Mouse (Mus musculus): ENCODE measurements around the gene Crebbp.

DNA sequence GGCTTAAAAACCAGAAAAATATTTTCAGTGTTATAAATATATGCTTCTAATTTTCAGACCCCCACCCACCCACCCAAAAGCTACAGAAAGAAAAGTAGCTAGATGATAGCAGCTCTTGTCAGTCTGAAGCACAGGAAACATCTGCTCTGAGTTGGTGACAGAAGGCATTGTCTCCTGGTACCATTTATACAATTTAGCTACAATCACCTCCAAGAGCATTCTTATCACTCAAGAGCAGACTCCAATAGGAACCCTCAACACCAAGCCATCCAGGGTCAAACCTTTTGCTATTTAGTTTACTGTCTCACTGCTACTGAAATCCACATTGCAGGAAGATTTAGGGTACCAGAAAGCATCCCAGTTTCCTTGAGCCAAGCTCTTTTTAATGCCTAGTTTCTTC lies 116.9 kb downstream of the Crebbp start:
- no peak for TF ChIP-seq EP300 (IDR thresholded peaks at IDR 0.05; ENCODE audit: low read length)
- TF ChIP-seq CTCF (conservative IDR thresholded peaks at IDR 0.05 in 1 of 2, IDR thresholded peaks at IDR 0.05 in 1 of 2; ENCODE audit: low read depth in 2 of 2, low read length in 2 of 2): no peak
- TF ChIP-seq E2F4 (IDR thresholded peaks at IDR 0.05; ENCODE audit: insufficient replicate concordance, low read depth, low read length): no peak
- TF ChIP-seq SIN3A (IDR thresholded peaks at IDR 0.05; ENCODE audit: low read length): no peak
- no peak for TF ChIP-seq JUND (conservative IDR thresholded peaks at IDR 0.05; ENCODE audit: low read depth, low read length)
- no peak for TF ChIP-seq JUN (IDR thresholded peaks at IDR 0.05; ENCODE audit: insufficient read depth, low read depth, low read length)
- TF ChIP-seq POLR2AphosphoS2 (IDR thresholded peaks at IDR 0.05; ENCODE audit: low read depth, low read length): no peak

Measured in CH12.LX (cell line).